Mouse (Mus musculus) small intestine, adult 2 months (tissue): Measurements from ENCODE around the gene Arhgef38.

ENCODE experiments used
- CTCF ChIP-seq: fragments of 200-500 bp; IDR thresholded peaks from 2 replicates; pipeline ENCODE4 v1.5.1; 2012; ENCODE audit warnings: low read depth, mild to moderate bottlenecking, control low read depth, inconsistent platforms, low read length, moderate library complexity, mixed read lengths; ENCODE audit not compliant: insufficient replicate concordance, insufficient read length; ENCODE audit errors: extremely low read depth
- POLR2A ChIP-seq: fragments of 200-500 bp; IDR thresholded peaks from 2 replicates; pipeline ENCODE4 v1.6.1; 2012; ENCODE audit warnings: low read depth, mild to moderate bottlenecking, control low read depth, inconsistent platforms, low read length, moderate library complexity

DNA sequence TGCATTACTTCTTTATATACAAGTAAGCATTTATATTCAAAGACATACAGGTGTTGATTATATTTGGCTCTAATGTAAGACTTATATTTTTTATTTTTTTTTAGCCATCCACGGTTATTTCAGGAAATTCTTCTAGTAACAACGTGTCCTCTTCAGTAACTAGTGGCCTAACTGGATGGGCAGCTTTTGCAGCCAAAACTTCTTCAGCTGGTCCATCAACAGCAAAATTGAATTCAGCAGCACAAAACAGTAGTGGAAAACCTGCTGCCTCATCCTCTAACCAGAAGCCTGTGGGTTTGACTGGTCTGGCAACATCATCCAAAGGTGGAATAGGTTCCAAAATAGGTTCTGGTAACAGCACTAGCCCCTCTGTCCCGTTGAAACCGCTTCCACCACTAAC lies 126.0 kb downstream of the Arhgef38 start:
- TF ChIP-seq CTCF (no peak), POLR2A (no peak)
